Mouse (Mus musculus): ENCODE measurements around the gene Bcl11b. TPM values are rescaled to one million over a fixed set of nuclear protein-coding genes. Genes with fewer than 3 reads are reported as not detected.

Bcl11b gene
- polyA plus RNA-seq, 1 experiment from 2014 or later, result 2.5 TPM

Other genes with a start within 250 kb of the Bcl11b start
- gene Setd3, start 175.7 kb upstream of the Bcl11b start, polyA plus RNA-seq (2016; fragmentation: Nextera tagmentation; extraction: Ambion mirVana), result 77.8 and 77.9 TPM in 2 replicates
- 3.3 and 3.5 TPM in 2 replicates for gene Ccnk, start 176.0 kb upstream of the Bcl11b start, polyA plus RNA-seq (2016; fragmentation: Nextera tagmentation; extraction: Ambion mirVana)